Mouse (Mus musculus) CH12.LX (cell line): ENCODE measurements at regions not wholly inside any gene's neighbourhood (a gene's known extent, or its start where the extent isn't known, plus 50 kb on each side); places are given as distances from the start of the nearest gene placed in this dataset.

ENCODE experiments used
- DNase-seq: peaks from one replicate; pipeline ENCODE4 v3.0.0-alpha.2; 2013; ENCODE audit errors: extremely low read depth
- H3K27ac ChIP-seq: 2 replicates; pipeline ENCODE4 v1.5.1; 2012; ENCODE audit warnings: low read depth, mild to moderate bottlenecking, control low read depth, moderate library complexity; ENCODE audit not compliant: insufficient read depth
- H3K27me3 ChIP-seq: replicated peaks from 2 replicates; pipeline ENCODE3; 2012; ENCODE audit warnings: inconsistent platforms
- H3K36me3 ChIP-seq, 2 experiments: replicated peaks in 1 of 2; 2 replicates each; pipeline versions ENCODE3 to v1.6.1; 2012; ENCODE audit warnings: inconsistent platforms in 1 of 2, low read length in 1 of 2, mild to moderate bottlenecking in 1 of 2, mixed read lengths in 1 of 2, moderate library complexity in 1 of 2; ENCODE audit not compliant: control insufficient read depth in 1 of 2, insufficient read depth in 1 of 2
- H3K4me1 ChIP-seq, 2 experiments: 2 replicates each; pipeline ENCODE4 v1.6.1; 2012; ENCODE audit warnings: inconsistent platforms in 1 of 2, moderate library complexity in 1 of 2; ENCODE audit not compliant: insufficient read depth in 2 of 2, control insufficient read depth in 1 of 2
- H3K4me2 ChIP-seq: 2 replicates; pipeline ENCODE4 v1.6.1; 2012; ENCODE audit warnings: low read depth, mild to moderate bottlenecking, control low read depth; ENCODE audit not compliant: poor library complexity, insufficient read depth, severe bottlenecking
- H3K4me3 ChIP-seq, 3 experiments: fragments of 150-350 bp in 1 of 3; sonication (generic) in 1 of 3; replicated peaks in 1 of 3; 2 replicates each; pipeline versions ENCODE3 to v1.5.1; 2011 to 2012; ENCODE audit warnings: low read depth in 2 of 3, low read length in 2 of 3, mild to moderate bottlenecking in 2 of 3, moderate library complexity in 2 of 3, control low read depth in 1 of 3, improper control_type of control experiment in 1 of 3, inconsistent platforms in 1 of 3, mixed read lengths in 1 of 3; ENCODE audit not compliant: poor library complexity in 1 of 3
- H3K79me2 ChIP-seq: replicated peaks from 2 replicates; pipeline ENCODE4 v1.6.1; 2012; ENCODE audit warnings: mild to moderate bottlenecking, moderate library complexity; ENCODE audit not compliant: control insufficient read depth, poor library complexity, insufficient read depth, severe bottlenecking; ENCODE audit errors: extremely low read depth
- H3K9ac ChIP-seq: 2 replicates; pipeline ENCODE4 v1.6.1; 2012; ENCODE audit warnings: low read depth, mild to moderate bottlenecking, control low read depth, moderate library complexity; ENCODE audit not compliant: insufficient read depth
- H3K9me3 ChIP-seq: replicated peaks from 2 replicates; pipeline ENCODE3; 2012; ENCODE audit warnings: low read length, inconsistent platforms, mixed read lengths
- BHLHE40 ChIP-seq: IDR thresholded peaks from 2 replicates; pipeline ENCODE4 v1.6.1; 2011; ENCODE audit warnings: mild to moderate bottlenecking, low read depth, low read length, improper control_type of control experiment
- CHD1 ChIP-seq: IDR thresholded peaks from 2 replicates; pipeline ENCODE4 v1.6.1; 2012; ENCODE audit warnings: low read depth, low read length, improper control_type of control experiment, inconsistent platforms
- CTCF ChIP-seq, 2 experiments: IDR thresholded peaks in 1 of 2; conservative IDR thresholded peaks in 1 of 2; 2 replicates each; pipeline ENCODE4 v1.5.1; 2011 to 2012; ENCODE audit warnings: low read depth in 2 of 2, low read length in 2 of 2, improper control_type of control experiment in 1 of 2, inconsistent platforms in 1 of 2, mild to moderate bottlenecking in 1 of 2, moderate library complexity in 1 of 2
- GABPA ChIP-seq: IDR thresholded peaks from 2 replicates; pipeline ENCODE4 v1.6.1; 2012; ENCODE audit warnings: low read depth, low read length, improper control_type of control experiment, inconsistent platforms; ENCODE audit not compliant: insufficient replicate concordance
- JUND ChIP-seq: conservative IDR thresholded peaks from 2 replicates; pipeline ENCODE4 v1.6.1; 2011; ENCODE audit warnings: low read depth, low read length, improper control_type of control experiment
- MAFK ChIP-seq: IDR thresholded peaks from 2 replicates; pipeline ENCODE4 v1.6.1; 2011; ENCODE audit warnings: low read length, improper control_type of control experiment; ENCODE audit not compliant: insufficient replicate concordance
- MEF2A ChIP-seq: IDR thresholded peaks from 2 replicates; pipeline ENCODE4 v1.6.1; 2014; ENCODE audit warnings: low read depth, mild to moderate bottlenecking, inconsistent platforms, low read length, improper control_type of control experiment, borderline replicate concordance
- MXI1 ChIP-seq: IDR thresholded peaks from 2 replicates; pipeline ENCODE4 v1.6.1; 2011; ENCODE audit warnings: mild to moderate bottlenecking, low read depth, low read length, improper control_type of control experiment
- MYC ChIP-seq: IDR thresholded peaks from 2 replicates; pipeline ENCODE4 v1.6.1; 2011; ENCODE audit warnings: low read depth, mild to moderate bottlenecking, improper control_type of control experiment, low read length
- NRF1 ChIP-seq: IDR thresholded peaks from 2 replicates; pipeline ENCODE4 v1.6.1; 2014; ENCODE audit warnings: low read depth, mild to moderate bottlenecking, inconsistent platforms, low read length, improper control_type of control experiment, moderate library complexity
- PAX5 ChIP-seq: IDR thresholded peaks from 2 replicates; pipeline ENCODE4 v1.6.1; 2012; ENCODE audit warnings: low read length, inconsistent platforms, mixed read lengths
- RCOR1 ChIP-seq: conservative IDR thresholded peaks from 2 replicates; pipeline ENCODE4 v1.6.1; 2012; ENCODE audit warnings: low read depth, mild to moderate bottlenecking, inconsistent platforms, low read length, improper control_type of control experiment
- TBP ChIP-seq: conservative IDR thresholded peaks from 2 replicates; pipeline ENCODE4 v1.6.1; 2011; ENCODE audit warnings: low read depth, low read length, improper control_type of control experiment
- UBTF ChIP-seq: IDR thresholded peaks from 2 replicates; pipeline ENCODE4 v1.6.1; 2012; ENCODE audit warnings: low read depth, mild to moderate bottlenecking, inconsistent platforms, low read length, improper control_type of control experiment, moderate library complexity
- USF1 ChIP-seq: IDR thresholded peaks from 2 replicates; pipeline ENCODE4 v1.6.1; 2014; ENCODE audit warnings: low read depth, mild to moderate bottlenecking, inconsistent platforms, low read length, improper control_type of control experiment
- ZC3H11A ChIP-seq: IDR thresholded peaks from 2 replicates; pipeline ENCODE4 v1.6.1; 2012; ENCODE audit warnings: low read depth, mild to moderate bottlenecking, inconsistent platforms, low read length, improper control_type of control experiment
- ZNF384 ChIP-seq: IDR thresholded peaks from 2 replicates; pipeline ENCODE4 v1.6.1; 2012; ENCODE audit warnings: low read depth, low read length, improper control_type of control experiment, inconsistent platforms
- dilution Hi-C: fragments of 300-500 bp; cut with MboI; formaldehyde crosslinking; loops from 2 replicates; pipeline ENCODE4 v1.14.3; 2020; ENCODE audit warnings: low sequenced_read_pairs; ENCODE audit not compliant: extremely low pct_unique_long_range_greater_than_20kb, extremely low pct_ligation_motif_present
- in situ Hi-C: fragments of 300-500 bp; cut with MboI; formaldehyde crosslinking; loops from 3 replicates; pipeline ENCODE4 v1.14.3; 2019; ENCODE audit warnings: low sequenced_read_pairs, low pct_ligation_motif_present, low pct_unique_long_range_greater_than_20kb, mixed read lengths

DNA sequence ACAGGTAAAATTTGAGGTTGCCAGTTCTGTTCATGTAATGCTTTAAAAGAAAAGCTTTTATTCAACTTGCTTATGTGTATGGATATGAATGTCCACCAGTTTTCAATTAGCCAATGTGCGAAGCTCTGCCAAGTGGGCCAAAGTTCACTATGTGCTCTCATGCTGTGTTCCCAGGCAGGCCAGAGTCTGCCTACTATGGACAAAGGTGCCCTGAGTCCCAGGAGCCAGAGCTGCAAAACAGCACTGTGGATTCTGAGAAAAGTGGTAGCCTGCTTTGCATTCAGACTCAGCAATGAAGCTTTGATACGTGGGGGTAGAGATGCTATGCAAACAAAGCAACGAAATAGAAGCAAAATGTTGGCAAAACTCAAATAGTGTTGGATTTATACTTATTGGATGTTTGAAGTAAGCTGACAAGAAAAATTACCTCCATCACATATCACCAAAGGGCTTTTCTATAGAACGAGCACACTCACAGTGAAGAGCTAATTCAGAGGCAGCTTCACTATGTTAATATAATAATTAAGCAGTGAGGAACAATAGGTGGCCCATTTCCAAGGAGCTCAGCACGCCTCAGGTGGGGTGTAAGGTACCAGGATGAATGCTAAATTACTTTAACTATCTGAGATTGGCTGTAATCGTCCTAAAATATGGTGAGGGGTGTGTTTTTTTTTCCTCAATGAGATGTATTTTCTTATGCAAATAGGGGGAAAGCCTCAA is 318.2 kb upstream of the Zeb2 start:
- Histone ChIP-seq H3K9me3 (no peaks in the 10 kb centered on the region), H3K4me3 (no peak overlapping the region), H3K4me2 (no peak overlapping the region), H3K36me3 (no peaks in the 10 kb centered on the region), H3K9ac (no peak overlapping the region), H3K79me2 (no peaks in the 10 kb centered on the region), H3K4me1 (no peaks in the 10 kb centered on the region), H3K27me3 (no peaks in the 10 kb centered on the region), H3K27ac (no peak overlapping the region)
- no peak for DNase-seq
- in situ Hi-C loops (no loop called here), dilution Hi-C loops (no loop called here)
- TF ChIP-seq GABPA (no peak), MXI1 (no peak), MAFK (no peak)

DNA sequence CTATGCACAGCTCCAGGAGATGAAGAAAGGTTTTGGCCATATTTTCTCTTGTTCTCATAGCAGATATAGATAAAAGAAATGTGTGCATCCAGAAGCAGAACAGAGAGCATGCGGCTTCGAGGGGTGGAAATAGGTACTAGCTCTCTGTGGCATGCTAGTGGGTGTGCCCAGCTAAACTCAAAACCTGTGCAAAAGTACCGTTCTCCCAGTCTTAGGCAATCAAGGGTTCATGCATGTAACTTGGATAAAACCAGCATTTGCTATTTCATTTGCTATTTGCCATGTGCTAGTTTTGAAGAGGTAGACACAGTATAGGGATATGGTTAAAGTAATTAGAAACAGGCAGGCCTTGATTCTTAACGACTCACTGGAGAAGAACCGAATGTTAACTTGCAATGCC is 317.6 kb upstream of the Zeb2 start:
- Histone ChIP-seq H3K27ac (no peak overlapping the region), H3K4me1 (no peaks in the 10 kb centered on the region), H3K79me2 (no peaks in the 10 kb centered on the region), H3K9me3 (no peaks in the 10 kb centered on the region), H3K27me3 (no peaks in the 10 kb centered on the region), H3K9ac (no peak overlapping the region), H3K4me2 (no peak overlapping the region), H3K4me3 (no peak overlapping the region), H3K36me3 (no peaks in the 10 kb centered on the region)
- dilution Hi-C loops: no loop called here
- in situ Hi-C loops: no loop called here
- no peak for TF ChIP-seq PAX5
- TF ChIP-seq CHD1: no peak
- TF ChIP-seq ZC3H11A: no peak
- TF ChIP-seq BHLHE40: no peak
- TF ChIP-seq MEF2A: no peak
- TF ChIP-seq TBP: no peak
- no peak for TF ChIP-seq JUND
- TF ChIP-seq CTCF (conservative IDR thresholded peaks at IDR 0.05 in 1 of 2, IDR thresholded peaks at IDR 0.05 in 1 of 2; ENCODE audit: low read depth in 2 of 2, low read length in 2 of 2): no peak
- no peak for TF ChIP-seq MYC
- TF ChIP-seq MAFK: no peak
- TF ChIP-seq RCOR1: no peak
- no peak for TF ChIP-seq USF1
- TF ChIP-seq ZNF384: no peak
- TF ChIP-seq MXI1: no peak
- TF ChIP-seq UBTF: no peak
- no peak for TF ChIP-seq NRF1
- DNase-seq: no peak
